Mouse (Mus musculus): ENCODE data around the gene Morc4.

DNA sequence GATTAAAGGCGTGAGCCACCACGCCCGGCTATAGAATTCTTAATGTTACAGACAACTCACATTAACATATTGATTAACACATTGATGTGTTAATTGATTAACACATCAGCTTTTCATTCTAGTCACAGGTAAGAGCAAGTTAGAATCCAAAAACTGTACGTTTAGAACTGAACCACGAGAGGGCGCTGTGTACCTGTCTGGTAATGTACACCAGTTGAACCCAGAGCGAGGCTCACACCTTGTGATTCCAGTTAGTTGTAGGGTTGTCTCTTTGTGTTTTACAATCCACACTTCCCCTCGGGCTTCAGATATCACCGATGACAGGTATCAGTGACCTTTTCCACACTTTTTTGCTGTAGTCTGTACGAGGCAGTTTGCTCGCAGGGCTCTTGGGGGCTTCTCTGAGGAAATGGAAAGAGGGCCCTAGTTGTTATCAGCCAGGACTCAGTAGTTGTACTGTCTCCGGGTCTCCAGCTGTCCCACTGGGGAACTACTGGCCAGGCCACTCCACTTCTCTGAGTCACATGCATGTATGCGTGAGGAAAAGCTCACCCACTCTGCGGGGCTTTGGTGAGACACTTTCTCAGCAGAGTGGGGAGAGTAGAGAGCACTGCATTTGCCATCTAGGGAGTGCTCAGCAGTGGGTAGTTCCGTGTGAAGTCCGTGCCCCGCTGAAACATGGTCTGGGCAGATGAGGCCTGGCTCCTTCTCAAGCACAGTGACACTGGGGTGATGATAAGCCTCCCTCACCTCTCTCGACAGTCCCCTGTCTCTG, 97.0 kb downstream of the Morc4 start:
- no peak for TF ChIP-seq POLR2AphosphoS2 (IDR thresholded peaks at IDR 0.05; ENCODE audit: insufficient read length, low read depth)
- TF ChIP-seq E2F4 (IDR thresholded peaks at IDR 0.05; ENCODE audit: insufficient read depth): no peak
- no peak for TF ChIP-seq POLR2A (IDR thresholded peaks at IDR 0.05; ENCODE audit: insufficient read length, low read depth)
- no peak for TF ChIP-seq TCF12 (IDR thresholded peaks at IDR 0.05; ENCODE audit: insufficient read depth, poor library complexity, severe bottlenecking)
- no peak for TF ChIP-seq MAX (IDR thresholded peaks at IDR 0.05; ENCODE audit: low read depth)
- no peak for TF ChIP-seq USF1 (IDR thresholded peaks at IDR 0.05; ENCODE audit: low read depth)
- no peak for TF ChIP-seq CEBPB (IDR thresholded peaks at IDR 0.05; ENCODE audit: insufficient read depth, poor library complexity, severe bottlenecking)
- no peak for TF ChIP-seq TCF3 (IDR thresholded peaks at IDR 0.05; ENCODE audit: insufficient read length, low read depth)
- TF ChIP-seq MYOG (IDR thresholded peaks at IDR 0.05; ENCODE audit: control insufficient read depth in 1 of 3, insufficient read depth in 1 of 3, insufficient read length in 2 of 3, low read depth in 2 of 3): no peak
- no peak for TF ChIP-seq SRF (IDR thresholded peaks at IDR 0.05; ENCODE audit: control insufficient read depth, insufficient read length, low read depth)
- no peak for TF ChIP-seq MYOD1 (IDR thresholded peaks at IDR 0.05; ENCODE audit: control insufficient read depth in 1 of 3, insufficient read length in 2 of 3, low read depth in 2 of 3)
- TF ChIP-seq REST (IDR thresholded peaks at IDR 0.05; ENCODE audit: insufficient read depth, insufficient read length): no peak
